Mouse (Mus musculus) lung, postnatal 4 days (tissue): Measurements from ENCODE around the gene Vmn1r209.
"Not testable (repeated sequence)": the region's sequence is repeated elsewhere in the genome, so short reads cannot be mapped to it uniquely, and the experiment has no call there.

Experiments
- DNase-seq, 2 experiments: peaks; one replicate each; pipeline ENCODE4 v3.0.0; 2021

Vmn1r209 gene

DNA sequence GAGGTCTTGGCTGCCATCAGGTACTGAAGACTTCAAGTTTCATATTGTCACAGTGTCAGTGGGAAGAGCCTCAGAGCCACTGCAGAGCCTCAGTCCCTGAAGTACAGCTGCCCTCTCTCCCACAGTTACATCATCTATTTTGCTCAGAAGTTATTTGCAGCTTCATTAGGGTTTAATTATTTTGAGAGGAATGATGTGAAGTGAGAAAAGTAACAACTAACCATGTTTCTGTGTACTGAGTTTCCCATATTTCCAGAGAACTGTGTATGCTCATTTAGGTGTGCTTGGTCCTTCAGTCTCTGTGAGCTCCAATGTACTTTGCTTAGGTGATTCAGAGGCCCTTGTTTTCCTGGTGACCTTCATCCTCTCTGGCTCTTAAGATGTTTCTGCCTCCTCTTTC lies at the start of gene Vmn1r209:
TSS of gene Vmn1r209 (minus strand) at position 101 of the 400 bp plus-strand sequence.
- not testable (repeated sequence) for DNase-seq

DNA sequence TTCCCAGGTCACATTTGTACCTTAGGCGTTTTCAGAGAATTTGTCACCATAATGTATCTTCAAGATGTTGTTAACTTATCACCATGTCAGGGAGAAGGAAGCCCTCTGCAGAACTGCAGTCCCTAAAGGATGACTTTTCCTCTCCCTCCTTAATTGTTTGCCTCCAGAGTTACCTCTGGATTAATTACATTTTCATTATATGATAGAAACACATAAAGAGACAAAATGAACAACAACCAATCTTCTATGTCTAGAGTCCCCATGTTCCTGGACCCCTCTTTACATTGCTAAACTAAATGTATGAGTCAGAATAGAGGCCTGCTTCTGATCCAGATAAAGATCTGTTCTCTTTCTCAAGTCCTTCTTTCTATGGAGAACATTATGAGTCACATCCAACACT lies 48.0 kb upstream of the Vmn1r209 start, which contains the start of gene Vmn1r211:
TSS of gene Vmn1r211 (minus strand) at position 101 of the 400 bp plus-strand sequence.
- DNase-seq: no peak

DNA sequence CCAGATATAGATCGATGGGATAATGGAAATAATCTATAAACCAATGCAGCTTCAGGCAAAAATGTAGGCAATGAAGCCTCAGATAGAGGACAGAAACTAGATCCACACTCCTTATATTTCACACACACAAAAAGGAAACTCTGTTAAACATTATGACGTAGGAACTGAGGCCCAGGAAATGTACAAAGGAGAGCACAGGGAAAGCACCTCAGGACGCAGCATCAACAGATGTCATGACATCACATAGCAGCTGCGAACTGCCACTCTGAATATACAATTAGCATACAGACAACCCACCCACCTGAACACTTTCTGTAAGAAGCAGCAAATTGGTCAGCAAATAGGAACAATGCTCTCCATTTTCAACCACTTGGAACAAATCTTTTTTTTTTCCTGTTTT lies 45.3 kb upstream of the Vmn1r209 start:
- DNase-seq: no peak

DNA sequence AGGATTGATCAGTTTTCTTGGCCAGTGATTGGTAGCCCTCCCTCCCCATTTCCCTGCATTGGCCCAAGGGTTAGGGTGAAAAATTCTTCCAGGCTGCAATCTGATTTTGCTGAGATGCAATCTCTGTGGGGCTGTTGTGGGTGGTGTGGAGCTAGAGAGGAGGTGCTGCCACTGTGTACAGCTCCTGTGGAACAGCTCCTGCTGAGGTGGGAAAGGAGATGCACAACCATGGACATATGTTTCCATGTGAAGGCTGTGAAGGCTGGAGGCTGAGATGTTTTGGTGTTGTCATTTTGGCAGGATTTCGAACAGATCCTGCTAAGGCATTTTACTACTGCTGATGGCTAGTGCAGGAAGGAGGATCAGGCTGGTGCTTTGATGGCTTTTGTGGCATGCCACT lies 37.3 kb upstream of the Vmn1r209 start:
- DNase-seq: no peak

DNA sequence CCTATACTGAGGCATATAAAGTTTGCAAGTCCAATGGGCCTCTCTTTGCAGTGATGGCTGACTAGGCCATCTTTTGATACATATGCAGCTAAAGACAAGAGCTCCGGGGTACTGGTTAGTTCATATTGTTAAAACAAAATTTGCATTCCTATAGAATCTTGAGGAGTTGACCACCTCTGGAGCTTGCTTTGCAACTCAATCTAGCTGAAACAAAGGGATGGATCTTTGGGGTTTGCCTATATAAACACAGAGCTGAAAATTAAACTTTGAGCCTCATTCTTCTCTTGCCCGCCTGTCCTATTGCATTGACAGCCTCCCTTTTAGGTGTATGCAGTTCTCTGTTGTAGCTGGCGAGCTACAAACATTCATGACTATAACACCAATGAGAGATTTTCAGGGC lies 34.8 kb upstream of the Vmn1r209 start:
- not testable (repeated sequence) for DNase-seq

DNA sequence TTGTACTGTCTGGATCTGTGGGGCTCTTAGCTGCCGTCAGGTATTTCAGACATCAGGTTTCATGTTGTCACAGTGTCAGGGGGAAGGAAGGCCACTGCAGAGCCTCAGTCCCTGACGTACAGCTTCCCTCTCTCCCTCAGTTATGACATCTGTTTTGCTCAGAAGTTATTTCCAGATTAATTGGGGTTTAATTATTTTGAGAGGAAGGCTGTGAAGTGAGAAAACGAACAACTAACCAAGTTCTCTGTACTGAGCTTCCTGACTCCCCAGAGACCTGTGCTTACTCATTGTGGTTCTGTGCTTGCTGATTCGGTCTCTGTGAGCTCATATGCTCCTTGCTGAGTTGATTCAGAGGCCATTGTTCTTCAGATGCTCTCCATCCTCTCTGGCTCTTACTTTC lies 21.8 kb upstream of the Vmn1r209 start, which contains the start of gene Vmn1r210:
TSS of gene Vmn1r210 (minus strand) at position 101 of the 400 bp plus-strand sequence.
- no peak for DNase-seq

DNA sequence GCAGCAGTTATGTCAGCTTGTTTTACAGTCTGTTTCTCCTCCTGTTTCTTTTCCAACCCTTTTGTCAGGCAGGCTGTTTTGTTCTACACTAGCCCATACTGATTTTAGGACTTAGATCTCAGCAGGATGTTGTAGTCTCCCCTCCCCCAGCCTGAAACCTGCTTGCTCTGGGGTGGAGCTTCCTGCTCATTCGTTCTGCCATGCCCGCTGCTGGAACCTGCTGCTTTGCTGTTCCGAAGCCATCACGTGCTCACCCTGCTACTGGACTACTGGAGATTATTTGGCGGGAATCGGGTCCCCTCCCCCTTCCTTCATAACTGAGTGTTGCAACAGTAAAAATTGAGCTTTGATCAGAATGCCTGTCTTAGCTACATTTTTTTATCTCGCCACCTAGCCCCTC lies 19.9 kb upstream of the Vmn1r209 start:
- DNase-seq: not testable (repeated sequence)

DNA sequence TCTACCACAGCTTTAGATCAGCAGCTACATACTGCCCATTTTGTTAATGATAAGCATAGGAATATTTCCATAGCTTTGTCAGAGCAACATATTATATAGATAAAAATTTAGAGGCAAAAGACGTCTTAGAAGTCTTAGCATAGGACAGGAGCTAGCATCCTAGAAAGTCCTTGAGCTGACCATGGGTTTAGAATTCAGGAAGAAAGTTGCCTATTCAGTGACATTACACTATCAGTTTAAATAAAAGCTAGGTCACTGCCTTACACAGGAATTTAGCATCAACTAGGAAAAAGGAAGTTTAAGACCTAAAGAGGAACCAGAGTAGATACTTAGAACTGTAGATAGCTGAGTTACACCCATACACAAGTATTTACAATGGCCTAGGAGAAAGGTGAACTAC lies 12.1 kb upstream of the Vmn1r209 start:
- not testable (repeated sequence) for DNase-seq

DNA sequence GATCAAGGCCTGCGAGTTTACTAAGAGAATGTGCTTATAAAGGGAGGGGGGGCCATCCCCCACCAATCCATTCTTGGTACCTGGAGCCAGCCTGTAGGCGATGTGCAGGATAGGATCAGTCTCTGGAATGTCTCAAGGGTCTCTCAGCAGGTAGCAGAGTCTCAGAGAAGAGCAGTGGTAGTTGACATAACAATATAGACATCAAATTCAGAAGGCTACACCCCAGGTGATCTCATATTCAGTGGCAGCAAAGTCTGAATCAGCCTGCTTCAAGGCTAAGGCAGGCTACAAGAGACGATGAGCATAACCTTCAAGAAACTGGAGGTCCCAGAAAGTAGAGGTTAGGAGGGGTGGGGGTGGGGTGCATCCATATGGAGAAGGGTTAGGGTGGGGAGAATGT lies 21.4 kb downstream of the Vmn1r209 start:
- DNase-seq: not testable (repeated sequence)

DNA sequence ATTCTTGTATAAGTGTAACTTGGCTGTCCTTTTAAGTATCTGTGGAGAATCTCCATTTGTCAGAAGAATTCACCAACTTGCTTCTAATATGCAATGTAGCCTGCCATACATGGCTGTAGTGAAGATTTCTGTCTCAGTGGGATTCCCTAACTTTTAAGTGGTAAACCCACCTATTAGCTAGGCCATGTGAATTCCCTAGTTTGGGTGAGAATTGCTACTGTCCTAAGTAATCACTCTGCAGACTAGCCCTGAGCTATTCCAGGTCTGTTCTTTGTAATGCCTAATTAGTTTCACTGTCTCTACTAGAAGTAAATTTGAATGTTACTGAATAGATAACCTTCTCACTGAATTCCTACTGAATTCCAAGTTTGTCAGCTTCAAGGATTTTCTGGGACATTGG lies 25.3 kb downstream of the Vmn1r209 start:
- not testable (repeated sequence) for DNase-seq

DNA sequence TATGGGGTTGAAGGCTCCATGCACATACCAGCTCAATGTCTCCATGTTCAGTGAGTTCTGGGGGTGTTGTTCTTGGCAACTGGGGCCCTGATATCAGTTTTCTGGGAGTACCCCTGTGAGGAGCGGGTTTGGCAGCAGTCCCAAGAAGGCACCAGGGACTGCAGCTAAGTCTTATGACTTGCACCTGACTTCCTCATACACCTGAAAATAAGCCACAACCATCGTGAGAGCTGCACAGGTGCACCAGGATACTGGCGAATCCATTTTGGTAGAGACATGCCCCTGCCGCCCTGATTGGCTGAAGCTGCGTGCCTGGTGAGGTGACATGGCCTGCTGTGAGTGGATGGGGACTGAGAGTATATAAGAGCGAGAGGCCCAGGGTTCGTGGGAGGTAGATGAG lies 32.2 kb downstream of the Vmn1r209 start, which contains the start of gene Vmn1r208:
TSS of gene Vmn1r208 (minus strand) at position 101 of the 400 bp plus-strand sequence.
- DNase-seq: not testable (repeated sequence)

DNA sequence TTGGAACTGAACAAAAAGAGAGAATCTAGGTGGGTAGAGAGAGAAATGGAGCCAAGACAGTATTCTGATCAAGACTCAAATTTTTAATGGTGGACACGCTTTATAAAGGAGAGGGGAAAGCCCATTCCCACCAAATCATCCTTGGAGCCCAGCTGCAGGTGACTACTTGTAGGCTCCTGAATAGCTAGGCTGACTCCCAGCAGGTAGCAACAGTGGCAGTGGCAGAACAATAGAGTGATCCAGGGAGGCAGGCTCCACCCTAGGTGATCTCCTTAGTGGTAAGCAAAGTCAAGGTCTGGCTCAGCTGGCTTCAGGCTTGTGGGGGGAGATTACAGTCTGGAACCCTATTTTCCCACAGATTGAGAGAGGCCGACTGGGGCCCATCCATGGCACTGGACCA lies 37.9 kb downstream of the Vmn1r209 start:
- DNase-seq: not testable (repeated sequence)
